ENCODE assay signal across 20 mouse cellular contexts in the genomic region with DNA sequence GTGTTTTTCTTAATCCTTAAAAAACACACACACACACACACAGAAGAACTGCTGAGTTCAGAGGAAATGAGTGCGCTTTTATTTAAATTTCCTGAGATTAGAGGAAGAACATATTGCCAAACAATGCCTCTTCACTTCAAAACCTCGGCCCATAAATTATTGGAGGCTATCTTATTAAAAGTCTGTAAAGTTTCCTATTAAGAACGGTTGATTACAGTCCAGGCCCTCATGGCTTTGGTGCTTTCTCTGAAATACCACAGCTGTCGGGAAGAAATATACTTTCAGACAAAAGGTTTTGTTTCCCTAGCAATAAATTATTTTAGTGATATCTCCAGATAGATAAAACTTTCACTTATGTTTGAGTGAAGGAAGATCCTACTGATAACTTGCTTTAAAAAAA. TPM values are rescaled to one million over a fixed set of nuclear protein-coding genes. Genes with fewer than 3 reads are reported as not detected.
"Had no signal": no experiment of that assay in that cellular context is flagged by ENCODE, and none has a peak within 500 bp of the region (broad histone marks: within the 10 kb centered on the region; RNA-seq: fewer than 3 reads in every experiment).

No protein-coding gene starts in this region.

- H3K27ac ChIP-seq: limb, embryonic 10.5 days; liver, embryonic 15.5 days; midbrain, embryonic 15.5 days; neural tube, embryonic 12.5 days; stomach, postnatal 0 days had no signal

- ATAC-seq: lung, postnatal 0 days; midbrain, embryonic 15.5 days had no signal

- H3K9ac ChIP-seq: liver, embryonic 15.5 days; midbrain, embryonic 15.5 days; neural tube, embryonic 12.5 days had no signal

- H3K4me3 ChIP-seq: limb, embryonic 10.5 days; liver, embryonic 15.5 days; midbrain, embryonic 15.5 days; neural tube, embryonic 12.5 days had no signal

- H3K9me3 ChIP-seq: limb, embryonic 10.5 days; liver, embryonic 15.5 days; midbrain, embryonic 15.5 days; neural tube, embryonic 12.5 days had no signal

- DNase-seq: lung, adult 2 months; lung, postnatal 36 days; thymus, postnatal 4 days had no signal

- H3K27me3 ChIP-seq: liver, embryonic 15.5 days; midbrain, embryonic 15.5 days; neural tube, embryonic 12.5 days had no signal

- H3K36me3 ChIP-seq: limb, embryonic 10.5 days; liver, embryonic 15.5 days; midbrain, embryonic 15.5 days; neural tube, embryonic 12.5 days had no signal

- H3K4me2 ChIP-seq: liver, embryonic 11.5 days; liver, embryonic 15.5 days; midbrain, embryonic 11.5 days; midbrain, embryonic 15.5 days; neural tube, embryonic 12.5 days had no signal

- H3K4me1 ChIP-seq: limb, embryonic 10.5 days; midbrain, embryonic 15.5 days; neural tube, embryonic 12.5 days had no signal

RNA-seq across cellular contexts. Expression of a gene that starts 48.7 kb away (rescaled TPM):
- total RNA-seq: layer of hippocampus, adult 8-10 months; layer of hippocampus, postnatal 14 days; left cerebral cortex, adult 18-20 months; left cerebral cortex, postnatal 10 days; megakaryocyte, adult 5-6 weeks; monocyte, adult 5-6 weeks; neutrophil, adult 5-6 weeks had no signal
- polyA plus RNA-seq: intestine, embryonic 14.5 days; limb, embryonic 10.5 days; limb, embryonic 14.5 days; liver, embryonic 11.5 days; liver, embryonic 15.5 days; lung, adult 2 months; lung, postnatal 0 days; midbrain, embryonic 11.5 days; midbrain, embryonic 15.5 days; neural tube, embryonic 12.5 days; stomach, postnatal 0 days had no signal
